ENCODE assay signal across 12 mouse cellular contexts in genomic region chr3:30080827-30081226, GRCm38 (mm10).
A peak's percentile ranks its signal among the peaks of the same experiment; 100 is the strongest.
DNase-seq lines count a peak whose midpoint lies in the region; ATAC-seq lines count a peak whose summit lies in the region.
"Had no signal": no experiment of that assay in that cellular context is flagged by ENCODE, and none has a peak within 500 bp of the region (broad histone marks: within the 10 kb centered on the region; RNA-seq: fewer than 3 reads in every experiment).

No protein-coding gene starts in this region.

- H3K9me3 ChIP-seq in heart, embryonic 12.5 days (replicated peaks): no peaks in the 10 kb centered on the region
- H3K9me3 ChIP-seq: embryonic facial prominence, embryonic 10.5 days; forebrain, embryonic 13.5 days had no signal

- peak; percentile 87 for DNase-seq in heart, adult 11 months
- DNase-seq in layer of hippocampus, postnatal 14 days (ENCODE audit: low spot score in 2 of 2): peak; percentile 19 to 66
- DNase-seq in layer of hippocampus, adult 9-11 months: no peak
- DNase-seq in NIH3T3 (ENCODE audit: low read depth): peak; percentile 50
- DNase-seq in adrenal gland, postnatal 25 days: peak; percentile 31
- no peak for DNase-seq in thymus, postnatal 10 days (ENCODE audit: low spot score in 2 of 2)
- no peak for DNase-seq in Muller cell, postnatal 12 days (ENCODE audit: inconsistent ontology term)
- DNase-seq: liver had no signal

- H3K36me3 ChIP-seq in heart, embryonic 12.5 days: no peaks in the 10 kb centered on the region
- H3K36me3 ChIP-seq: embryonic facial prominence, embryonic 10.5 days had no signal

- 81% methylated on average over 7 of the region's 7 CpGs for WGBS in heart, embryonic 12.5 days

- no peak overlapping the region for H3K4me2 ChIP-seq in heart, embryonic 12.5 days
- H3K4me2 ChIP-seq: forebrain, embryonic 13.5 days had no signal

- H3K4me1 ChIP-seq in heart, embryonic 12.5 days (replicated peaks): peaks cover 8% of the 10 kb centered on the region

- no peak overlapping the region for H3K27ac ChIP-seq in heart, embryonic 12.5 days (ENCODE audit: poor library complexity, severe bottlenecking)
- H3K27ac ChIP-seq: embryonic facial prominence, embryonic 10.5 days; forebrain, embryonic 13.5 days had no signal

- H3K27me3 ChIP-seq in heart, embryonic 12.5 days (replicated peaks): no peaks in the 10 kb centered on the region
- H3K27me3 ChIP-seq: CH12.LX; forebrain, embryonic 13.5 days had no signal

- H3K9ac ChIP-seq in heart, embryonic 12.5 days: no peak overlapping the region
- H3K9ac ChIP-seq: forebrain, embryonic 13.5 days had no signal

- ATAC-seq in heart, embryonic 12.5 days (ENCODE audit: insufficient number of reproducible peaks, low FRiP score): no peak
- ATAC-seq: forebrain, embryonic 13.5 days had no signal

- no peak overlapping the region for H3K4me3 ChIP-seq in heart, embryonic 12.5 days
- H3K4me3 ChIP-seq: embryonic facial prominence, embryonic 10.5 days; forebrain, embryonic 13.5 days had no signal

Comparison
In these comparisons a context has a peak if more than half of its experiments do, and no peak if none do; other contexts are left out.
1. DNase-seq: peak in heart, adult 11 months (single experiment), layer of hippocampus, postnatal 14 days (2 of 2), NIH3T3 (single experiment) and adrenal gland, postnatal 25 days (single experiment); none in layer of hippocampus, adult 9-11 months (single experiment), thymus, postnatal 10 days (0 of 2) and Muller cell, postnatal 12 days (single experiment).